Mouse (Mus musculus): ENCODE data around the gene Il18bp. TPM values are rescaled to one million over a fixed set of nuclear protein-coding genes. Genes with fewer than 3 reads are reported as not detected.

The Il18bp gene
- total and polyA plus RNA-seq, 2 experiments from 2014 or later: 0.76 to 2.3 TPM

DNA sequence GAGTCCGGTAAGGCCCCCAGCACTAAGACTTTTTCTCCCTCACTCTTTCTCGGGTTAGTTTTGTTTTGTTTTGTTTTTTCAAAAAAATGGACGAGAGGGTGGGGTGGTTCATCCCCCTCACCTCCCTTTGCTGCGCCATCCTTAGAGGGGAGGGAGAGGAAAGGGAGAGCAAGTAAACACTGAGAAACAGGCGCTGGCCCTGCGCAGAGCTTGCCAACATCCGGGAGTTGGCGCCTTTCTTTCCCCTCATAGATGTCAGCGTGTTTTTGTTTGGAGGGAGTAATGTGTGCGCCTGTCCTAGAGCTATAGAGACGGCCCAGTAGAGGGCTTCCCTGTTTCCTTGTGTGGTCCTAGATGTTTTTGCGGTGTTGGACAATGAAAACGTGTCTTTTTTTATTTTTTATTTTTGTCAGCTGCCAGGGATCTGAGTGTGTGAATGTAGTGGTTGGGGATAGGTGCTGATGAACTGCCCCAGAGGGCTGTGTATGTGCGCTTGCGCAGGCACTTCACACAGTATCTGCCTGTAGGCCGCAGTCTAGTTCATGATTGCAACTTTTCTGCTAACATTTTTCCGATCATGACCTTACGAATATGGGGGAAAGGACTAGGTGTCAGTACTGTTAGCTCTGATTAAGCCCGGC, 47.5 kb downstream of the Il18bp start:
- H3K4me2 ChIP-seq (ENCODE audit: low read depth, low read length): peak overlapping the region; percentile 77
- DNase-seq (ENCODE audit: low spot score) (peak; percentile 88), ATAC-seq (ENCODE audit: insufficient read depth, low read depth) (peak; percentile 66)
- no peaks in the 10 kb centered on the region for H3K36me3 ChIP-seq (replicated peaks; ENCODE audit: control insufficient read depth, insufficient read depth, low read length)
- H3K9ac ChIP-seq (replicated peaks; ENCODE audit: low read depth, low read length): peak overlapping the region; percentile 86
- no peaks in the 10 kb centered on the region for H3K27me3 ChIP-seq (ENCODE audit: control insufficient read depth, insufficient read depth, low read length)
- H3K27ac ChIP-seq (ENCODE audit: low read depth): peak overlapping the region; percentile 96
- peaks cover 36% of the 10 kb centered on the region for H3K4me1 ChIP-seq (ENCODE audit: control insufficient read depth, insufficient read depth)
- 1% methylated on average over 19 of the region's 19 CpGs for WGBS
- H3K9me3 ChIP-seq (replicated peaks; ENCODE audit: control insufficient read depth, low read length): no peaks in the 10 kb centered on the region
- TF ChIP-seq CTCF (IDR thresholded peaks at IDR 0.05; ENCODE audit: low read depth): no peak
- 0 out of 2 replicates have a peak, but pooled peaks have one; percentile 19 for TF ChIP-seq EP300 (IDR thresholded peaks at IDR 0.05; ENCODE audit: low read depth)
- peak overlapping the region; percentile 73 for H3K4me3 ChIP-seq (ENCODE audit: low read depth, low read length)

DNA sequence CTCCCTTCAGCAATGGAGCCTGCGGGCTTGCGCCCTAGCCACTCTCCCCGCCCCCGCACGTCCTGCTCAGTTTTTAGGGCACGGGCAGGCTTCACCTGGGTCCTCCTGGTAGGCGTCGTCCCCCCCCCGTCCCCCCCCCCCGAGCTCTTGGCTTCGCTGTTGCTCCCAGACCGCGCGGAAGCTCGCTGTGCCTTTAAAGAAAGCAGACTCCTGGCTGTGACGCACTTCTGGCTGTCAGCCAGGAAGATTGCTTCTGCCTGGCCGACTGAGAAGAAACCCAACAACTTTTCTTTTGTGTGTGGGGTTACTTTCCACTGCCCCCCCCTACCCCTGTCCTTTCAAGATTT, 48.1 kb downstream of the Il18bp start:
- peak overlapping the region; percentile 73 for H3K4me3 ChIP-seq (ENCODE audit: low read depth, low read length)
- peak overlapping the region; percentile 86 for H3K9ac ChIP-seq (replicated peaks; ENCODE audit: low read depth, low read length)
- peak overlapping the region; percentile 77 for H3K4me2 ChIP-seq (ENCODE audit: low read depth, low read length)
- no peaks in the 10 kb centered on the region for H3K27me3 ChIP-seq (ENCODE audit: control insufficient read depth, insufficient read depth, low read length)
- ATAC-seq (ENCODE audit: insufficient read depth, low read depth) (peak; percentile 72), DNase-seq (ENCODE audit: low spot score) (peak; percentile 86)
- H3K27ac ChIP-seq (ENCODE audit: low read depth): peak overlapping the region; percentile 96
- no peaks in the 10 kb centered on the region for H3K36me3 ChIP-seq (replicated peaks; ENCODE audit: control insufficient read depth, insufficient read depth, low read length)
- WGBS: 2% methylated on average over 13 of the region's 17 CpGs
- TF ChIP-seq EP300 (IDR thresholded peaks at IDR 0.05; ENCODE audit: low read depth) (no peak), CTCF (IDR thresholded peaks at IDR 0.05; ENCODE audit: low read depth) (no peak)
- no peaks in the 10 kb centered on the region for H3K9me3 ChIP-seq (replicated peaks; ENCODE audit: control insufficient read depth, low read length)
- peaks cover 36% of the 10 kb centered on the region for H3K4me1 ChIP-seq (ENCODE audit: control insufficient read depth, insufficient read depth)

DNA sequence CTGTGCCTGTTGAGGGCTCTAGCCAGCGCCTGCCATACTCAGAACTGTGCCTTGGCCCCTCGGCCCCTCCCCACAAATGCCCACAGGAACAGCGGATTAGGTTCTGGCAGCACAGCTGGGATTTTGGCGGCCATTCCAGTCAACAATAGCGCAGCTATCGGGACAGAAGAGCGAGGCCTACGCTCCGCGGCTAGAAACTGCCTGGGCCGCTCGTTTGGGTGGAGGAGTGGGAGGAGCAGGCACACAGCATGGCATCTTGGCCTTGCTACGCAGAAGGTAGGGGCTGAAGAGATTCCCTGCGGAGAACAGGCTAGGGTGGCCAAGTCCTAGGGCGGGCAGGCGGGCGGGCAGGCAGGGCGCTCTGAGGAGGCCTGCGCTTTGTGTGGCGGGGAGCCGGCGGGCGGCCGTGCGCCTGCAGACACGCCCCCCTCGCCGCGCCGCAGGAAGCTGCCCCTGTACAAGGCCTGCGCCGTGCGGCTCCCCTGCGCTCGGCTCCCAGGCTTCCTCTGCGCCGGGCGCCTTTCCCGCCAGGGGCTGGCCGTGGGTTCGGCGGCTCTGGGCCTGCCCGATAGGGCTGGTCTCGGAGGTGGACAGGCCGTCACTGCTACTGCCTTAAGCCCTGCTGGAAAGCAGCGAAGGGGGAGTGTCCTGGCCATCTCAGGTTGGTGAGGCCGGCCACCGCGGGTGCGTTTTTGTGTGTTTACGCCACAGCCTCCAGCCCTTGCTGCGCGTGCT, 48.6 kb downstream of the Il18bp start:
- TF ChIP-seq EP300 (IDR thresholded peaks at IDR 0.05; ENCODE audit: low read depth) (no peak), CTCF (IDR thresholded peaks at IDR 0.05; ENCODE audit: low read depth) (no peak)
- peak overlapping the region; percentile 73 for H3K4me3 ChIP-seq (ENCODE audit: low read depth, low read length)
- WGBS: 0% methylated on average over 49 of the region's 53 CpGs

DNA sequence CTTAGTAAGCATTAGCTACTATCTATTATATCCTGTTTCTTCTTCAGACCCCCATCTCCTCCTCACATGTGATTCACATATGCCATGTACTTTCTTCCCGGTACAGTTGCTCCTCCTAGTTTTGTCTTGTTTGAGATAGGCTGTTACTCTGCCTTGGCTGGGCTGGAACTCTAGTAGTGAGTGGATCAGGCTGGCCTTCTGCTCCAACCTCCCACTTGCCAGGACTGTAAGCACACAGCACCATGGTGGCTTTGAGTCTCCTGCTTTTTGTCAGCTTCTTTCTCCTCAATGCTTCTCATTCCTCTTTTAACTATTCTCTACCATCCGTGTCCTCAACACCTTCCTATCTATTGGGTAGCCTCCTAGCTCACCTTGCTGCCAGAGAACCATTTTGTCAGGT, 49.7 kb downstream of the Il18bp start:
- ATAC-seq (ENCODE audit: insufficient read depth, low read depth): no peak
- H3K9ac ChIP-seq (replicated peaks; ENCODE audit: low read depth, low read length): no peak overlapping the region

More for the DNA sequence above, 48.6 kb downstream of the Il18bp start:
- Histone ChIP-seq H3K4me2 (ENCODE audit: low read depth, low read length) (peak overlapping the region; percentile 77), H3K27me3 (ENCODE audit: control insufficient read depth, insufficient read depth, low read length) (no peaks in the 10 kb centered on the region), H3K27ac (ENCODE audit: low read depth) (peak overlapping the region; percentile 96), H3K9me3 (replicated peaks; ENCODE audit: control insufficient read depth, low read length) (no peaks in the 10 kb centered on the region), H3K4me1 (ENCODE audit: control insufficient read depth, insufficient read depth) (peaks cover 36% of the 10 kb centered on the region), H3K9ac (replicated peaks; ENCODE audit: low read depth, low read length) (peak overlapping the region; percentile 86), H3K36me3 (replicated peaks; ENCODE audit: control insufficient read depth, insufficient read depth, low read length) (no peaks in the 10 kb centered on the region)
- DNase-seq (ENCODE audit: low spot score) (peak; percentile 77), ATAC-seq (ENCODE audit: insufficient read depth, low read depth) (peak; percentile 83)

DNA sequence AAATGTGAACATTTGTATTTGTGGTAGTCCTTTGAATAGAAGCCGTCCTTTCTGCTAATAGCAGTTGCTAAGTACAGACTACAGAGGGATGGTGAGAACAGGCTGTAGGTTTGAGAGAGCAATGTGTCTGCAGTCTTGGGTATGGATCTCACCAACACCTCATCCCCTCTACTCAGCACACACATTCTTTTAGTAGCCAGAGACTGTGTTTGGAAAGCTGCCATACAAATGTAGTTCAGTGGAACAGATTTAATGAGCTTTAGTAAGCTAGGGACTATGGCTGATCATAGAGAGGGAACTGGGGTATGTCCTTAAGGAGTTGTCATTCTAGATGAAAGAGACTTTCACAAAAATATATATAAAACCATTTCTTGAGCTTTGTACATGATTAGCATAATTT, 51.2 kb downstream of the Il18bp start:
- 39% methylated on average over 1 of the region's 1 CpGs for WGBS
- H3K4me1 ChIP-seq (ENCODE audit: control insufficient read depth, insufficient read depth): peaks cover 16% of the 10 kb centered on the region

More for the DNA sequence above, 49.7 kb downstream of the Il18bp start:
- DNase-seq (ENCODE audit: low spot score): no peak
- H3K27ac ChIP-seq (ENCODE audit: low read depth): peak overlapping the region; percentile 96; the same call in 1 of the 2 replicates
- no peak for TF ChIP-seq EP300 (IDR thresholded peaks at IDR 0.05; ENCODE audit: low read depth)
- no peak for TF ChIP-seq CTCF (IDR thresholded peaks at IDR 0.05; ENCODE audit: low read depth)
- no peaks in the 10 kb centered on the region for H3K9me3 ChIP-seq (replicated peaks; ENCODE audit: control insufficient read depth, low read length)
- 0 out of 2 replicates have a peak overlapping the region, but pooled peaks have one; percentile 77 for H3K4me2 ChIP-seq (ENCODE audit: low read depth, low read length)
- H3K4me3 ChIP-seq (ENCODE audit: low read depth, low read length): no peak overlapping the region
- H3K27me3 ChIP-seq (ENCODE audit: control insufficient read depth, insufficient read depth, low read length): no peaks in the 10 kb centered on the region
- 60% methylated on average over 2 of the region's 2 CpGs for WGBS
- H3K4me1 ChIP-seq (ENCODE audit: control insufficient read depth, insufficient read depth): peaks cover 26% of the 10 kb centered on the region
- H3K36me3 ChIP-seq (replicated peaks; ENCODE audit: control insufficient read depth, insufficient read depth, low read length): no peaks in the 10 kb centered on the region

More for the DNA sequence above, 51.2 kb downstream of the Il18bp start:
- Histone ChIP-seq H3K36me3 (replicated peaks; ENCODE audit: control insufficient read depth, insufficient read depth, low read length) (no peaks in the 10 kb centered on the region), H3K9ac (replicated peaks; ENCODE audit: low read depth, low read length) (no peak overlapping the region), H3K27ac (ENCODE audit: low read depth) (no peak overlapping the region; the same call in 1 of the 2 replicates), H3K4me2 (ENCODE audit: low read depth, low read length) (no peak overlapping the region), H3K9me3 (replicated peaks; ENCODE audit: control insufficient read depth, low read length) (no peaks in the 10 kb centered on the region), H3K4me3 (ENCODE audit: low read depth, low read length) (no peak overlapping the region), H3K27me3 (ENCODE audit: control insufficient read depth, insufficient read depth, low read length) (no peaks in the 10 kb centered on the region)
- DNase-seq (ENCODE audit: low spot score) (no peak), ATAC-seq (ENCODE audit: insufficient read depth, low read depth) (no peak)
- TF ChIP-seq CTCF (IDR thresholded peaks at IDR 0.05; ENCODE audit: low read depth): no peak
- no peak for TF ChIP-seq EP300 (IDR thresholded peaks at IDR 0.05; ENCODE audit: low read depth)

Data from heart, postnatal 0 days (tissue).